Mouse (Mus musculus): Measurements from ENCODE around the gene Tmtc3.
"Not testable (repeated sequence)": the region's sequence is repeated elsewhere in the genome, so short reads cannot be mapped to it uniquely, and the experiment has no call there.

Tmtc3 gene

GRCm38 (mm10) chr10:100487097-100487978, at the start of gene Tmtc3, which contains the start of gene Cep290:
Gene Tmtc3, minus strand, starts transcription at chr10:100487350.
Gene Cep290, plus strand, starts transcription at chr10:100487558.
- DNase-seq (ENCODE audit: extremely low spot score), result peak; percentile 93

- DNase-seq (ENCODE audit: extremely low spot score), result no peak
Measured at GRCm38 (mm10) chr10:100524499-100525390, 37.6 kb upstream of the Tmtc3 start.

GRCm38 (mm10) chr10:100522330-100522729, 35.2 kb upstream of the Tmtc3 start:
- no peak for DNase-seq (ENCODE audit: extremely low spot score)

GRCm38 (mm10) chr10:100521617-100522016, 34.5 kb upstream of the Tmtc3 start:
- DNase-seq (ENCODE audit: extremely low spot score), result no peak

GRCm38 (mm10) chr10:100508170-100508569, 21.0 kb upstream of the Tmtc3 start:
- no peak for DNase-seq (ENCODE audit: extremely low spot score)

DNA sequence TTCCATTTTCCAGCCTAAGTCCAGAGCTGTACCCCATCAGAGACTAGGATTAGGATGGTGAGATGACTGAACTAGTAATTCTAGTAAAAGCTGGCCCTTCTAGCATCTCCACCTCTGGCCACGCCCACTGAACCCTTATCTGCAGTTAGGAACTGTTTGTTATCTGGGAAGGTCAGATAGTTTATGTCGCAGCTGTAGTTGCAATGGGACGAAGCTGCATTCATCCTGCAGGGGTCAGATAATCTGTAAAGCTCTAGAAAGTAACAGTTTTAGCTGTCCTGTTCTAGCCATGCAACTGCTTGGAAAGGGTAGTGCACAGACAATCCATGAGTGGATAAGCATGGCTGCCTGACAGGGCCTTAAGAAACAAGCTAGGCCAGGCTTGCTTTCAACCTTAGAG, 11.2 kb upstream of the Tmtc3 start:
- no peak for DNase-seq (ENCODE audit: extremely low spot score)

GRCm38 (mm10) chr10:100491916-100492315, 4.8 kb upstream of the Tmtc3 start:
- no peak for DNase-seq (ENCODE audit: extremely low spot score)

GRCm38 (mm10) chr10:100486701-100487096, 451 bp downstream of the Tmtc3 start:
- DNase-seq (ENCODE audit: extremely low spot score), result no peak

DNA sequence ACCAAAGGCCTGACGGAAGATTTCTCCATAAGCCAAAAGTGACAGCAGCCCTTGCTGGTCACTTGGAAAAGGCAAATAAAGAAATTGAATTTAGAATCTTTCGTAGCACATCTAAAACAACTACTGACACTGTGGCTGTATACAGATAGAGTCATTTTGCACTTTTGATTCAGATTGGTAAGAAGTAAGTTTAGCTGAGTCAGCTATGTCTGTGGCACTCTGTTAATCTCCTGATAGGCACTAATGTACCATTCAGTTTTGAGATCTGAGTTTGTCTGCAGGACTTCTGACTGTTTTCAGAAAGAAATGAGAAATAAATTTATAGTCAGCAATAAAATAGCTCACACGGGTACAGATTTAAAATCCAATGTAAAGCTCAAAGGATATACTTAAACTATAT, 7.6 kb downstream of the Tmtc3 start:
- DNase-seq (ENCODE audit: extremely low spot score), result no peak

GRCm38 (mm10) chr10:100475040-100475439, 12.1 kb downstream of the Tmtc3 start:
- DNase-seq (ENCODE audit: extremely low spot score), result no peak

GRCm38 (mm10) chr10:100460515-100460914, 26.6 kb downstream of the Tmtc3 start:
- no peak for DNase-seq (ENCODE audit: extremely low spot score)

GRCm38 (mm10) chr10:100449394-100449793, 37.8 kb downstream of the Tmtc3 start:
- no peak for DNase-seq (ENCODE audit: extremely low spot score)

DNA sequence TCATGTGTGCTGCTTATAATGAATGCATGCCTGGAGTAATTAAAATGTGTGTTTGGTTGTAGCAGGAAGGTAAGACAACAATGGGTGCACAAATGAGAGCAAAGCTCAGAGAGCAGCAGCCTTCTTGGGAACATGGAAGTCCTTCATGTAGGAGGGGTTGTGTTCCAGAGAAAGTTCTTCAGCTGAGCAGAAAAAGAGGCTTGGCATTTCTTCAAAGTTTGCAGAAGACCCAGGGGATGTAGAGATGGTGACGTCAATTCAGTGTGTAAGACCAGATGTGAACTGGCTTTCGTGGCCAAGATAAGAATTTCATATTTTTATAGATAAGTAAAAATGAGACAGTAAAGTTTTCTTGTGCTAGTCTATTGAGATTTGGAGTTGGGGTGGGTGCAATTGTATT, 59.6 kb downstream of the Tmtc3 start:
- DNase-seq (ENCODE audit: extremely low spot score), result no peak

DNA sequence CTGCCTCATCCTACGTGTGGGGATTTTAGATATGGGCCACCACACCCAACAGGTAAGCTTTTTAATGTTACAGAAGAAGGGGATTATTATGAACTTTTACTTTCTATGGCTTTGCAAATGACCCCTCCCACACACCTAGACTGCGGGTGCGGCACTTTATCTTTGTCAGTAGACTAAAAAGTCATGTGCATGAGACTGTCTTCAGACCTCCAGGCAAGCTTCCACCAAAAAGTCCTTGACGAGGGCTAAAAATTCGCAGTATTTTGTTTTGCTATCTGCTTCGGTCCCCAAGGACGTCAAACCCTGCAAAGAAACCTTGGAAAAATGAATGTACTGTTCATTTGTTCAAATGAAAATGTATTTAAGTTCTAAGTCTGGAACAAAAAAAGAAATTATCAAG, 71.6 kb downstream of the Tmtc3 start:
- DNase-seq (ENCODE audit: extremely low spot score), result no peak

DNA sequence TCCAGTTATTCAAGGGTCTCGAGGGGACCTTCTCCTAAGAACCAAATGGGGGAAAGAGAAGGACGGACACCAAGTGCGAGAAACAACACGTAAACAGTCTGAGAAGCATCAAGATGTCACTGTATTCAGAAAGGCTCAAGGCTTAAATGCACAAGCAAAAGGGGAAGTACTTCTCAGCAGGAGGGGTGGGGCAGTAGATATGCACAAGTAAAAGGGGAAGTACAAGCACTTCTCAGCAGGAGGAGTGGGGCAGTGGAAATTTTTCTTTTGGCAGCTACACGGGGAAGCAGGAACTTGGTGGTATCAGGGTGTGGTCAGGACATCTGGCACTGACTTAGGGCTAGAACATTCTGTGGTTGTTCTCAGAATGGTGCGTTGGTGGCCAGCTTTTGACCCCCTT, 84.8 kb downstream of the Tmtc3 start:
- DNase-seq (ENCODE audit: extremely low spot score), result not testable (repeated sequence)

Measured in embryo, embryonic 9.5 days (tissue).